Mouse (Mus musculus) midbrain, embryonic 12.5 days (tissue): ENCODE data around the gene Dexi. TPM values are rescaled to one million over a fixed set of nuclear protein-coding genes. Genes with fewer than 3 reads are reported as not detected.
A peak's percentile ranks its signal among the peaks of the same experiment; 100 is the strongest.

Experiments used
- ATAC-seq: fragments of 200-750 bp; cut with Nextera tagmentation; 2 replicates; pipeline ENCODE4 v1.8.0; 2017; ENCODE audit warnings: low read depth, moderate TSS enrichment, moderate library complexity; ENCODE audit not compliant: low FRiP score
- H3K27ac ChIP-seq: fragments of 300-500 bp; sonication (generic); replicated peaks from 2 replicates; pipeline ENCODE4 v1.5.1; 2016; ENCODE audit warnings: mild to moderate bottlenecking
- H3K27me3 ChIP-seq: fragments of 300-500 bp; sonication (generic); 2 replicates; pipeline ENCODE4 v1.6.1; 2016; ENCODE audit warnings: mild to moderate bottlenecking
- H3K36me3 ChIP-seq: fragments of 300-500 bp; sonication (generic); 2 replicates; pipeline ENCODE4 v1.6.1; 2016
- H3K4me1 ChIP-seq: fragments of 300-500 bp; sonication (generic); 2 replicates; pipeline ENCODE4 v1.6.1; 2016
- H3K4me2 ChIP-seq: fragments of 300-500 bp; sonication (generic); replicated peaks from 2 replicates; pipeline ENCODE4 v1.6.1; 2016; ENCODE audit warnings: mild to moderate bottlenecking, moderate library complexity
- H3K4me3 ChIP-seq: fragments of 300-500 bp; sonication (generic); 2 replicates; pipeline ENCODE4 v1.5.1; 2016; ENCODE audit warnings: mild to moderate bottlenecking
- H3K9ac ChIP-seq: fragments of 300-500 bp; sonication (generic); replicated peaks from 2 replicates; pipeline ENCODE4 v1.6.1; 2016; ENCODE audit warnings: mild to moderate bottlenecking, moderate library complexity
- H3K9me3 ChIP-seq: fragments of 300-500 bp; sonication (generic); 2 replicates; pipeline ENCODE4 v1.6.1; 2016; ENCODE audit warnings: mild to moderate bottlenecking
- WGBS: fragments of 180-500 bp; shearing (Covaris S2); methylation state at CpG from one replicate; pipeline ENCODE4 v1.1.7; 2016; 5-methylcytosine and 5-hydroxymethylcytosine counted together
- polyA plus RNA-seq: library from polyadenylated mRNA; unstranded; fragments of >200 nt; fragmentation: Nextera tagmentation; extraction: Ambion mirVana; gene quantifications from 2 replicates; pipeline ENCODE4 v1.2.1, GENCODE M21; 2016

Gene Dexi
- 25.6 and 26.2 TPM in 2 replicates for polyA plus RNA-seq

GRCm38 (mm10) chr16:10542698-10543365, at the start of gene Dexi:
Gene Dexi, minus strand, starts transcription at chr16:10543054.
- H3K4me2 ChIP-seq = peak within 1 kb of the TSS; percentile 81
- H3K27ac ChIP-seq = peak within 1 kb of the TSS; percentile 87
- H3K9me3 ChIP-seq = no peaks in the 10 kb centered on the region
- peak within 1 kb of the TSS; percentile 92 for H3K4me3 ChIP-seq
- peaks cover 47% of the 10 kb centered on the region for H3K4me1 ChIP-seq
- no peaks in the 10 kb centered on the region for H3K36me3 ChIP-seq
- ATAC-seq = peak; percentile 94
- H3K9ac ChIP-seq = peak within 1 kb of the TSS; percentile 91
- WGBS = under 1% methylated on average over 32 of the region's 61 CpGs
- no peaks in the 10 kb centered on the region for H3K27me3 ChIP-seq

GRCm38 (mm10) chr16:10586546-10586945, 43.7 kb upstream of the Dexi start:
- Histone ChIP-seq H3K27me3 (no peaks in the 10 kb centered on the region), H3K4me3 (no peak overlapping the region), H3K36me3 (peaks cover 21% of the 10 kb centered on the region), H3K9ac (no peak overlapping the region), H3K27ac (no peak overlapping the region), H3K4me2 (no peak overlapping the region), H3K9me3 (no peaks in the 10 kb centered on the region), H3K4me1 (no peaks in the 10 kb centered on the region)
- 90% methylated on average over 3 of the region's 3 CpGs for WGBS
- ATAC-seq = no peak

GRCm38 (mm10) chr16:10585165-10585564, 42.3 kb upstream of the Dexi start:
- peaks cover 34% of the 10 kb centered on the region for H3K36me3 ChIP-seq
- ATAC-seq = no peak
- H3K9ac ChIP-seq = no peak overlapping the region
- WGBS = 87% methylated on average over 1 of the region's 1 CpGs
- no peaks in the 10 kb centered on the region for H3K27me3 ChIP-seq
- no peak overlapping the region for H3K4me3 ChIP-seq
- no peaks in the 10 kb centered on the region for H3K9me3 ChIP-seq
- no peaks in the 10 kb centered on the region for H3K4me1 ChIP-seq
- no peak overlapping the region for H3K4me2 ChIP-seq
- H3K27ac ChIP-seq = no peak overlapping the region

GRCm38 (mm10) chr16:10581234-10581898, 38.5 kb upstream of the Dexi start:
- no peaks in the 10 kb centered on the region for H3K4me1 ChIP-seq
- ATAC-seq = no peak
- 90% methylated on average over 2 of the region's 2 CpGs for WGBS
- H3K27ac ChIP-seq = no peak overlapping the region
- no peak overlapping the region for H3K9ac ChIP-seq
- H3K4me3 ChIP-seq = no peak overlapping the region
- peaks cover 55% of the 10 kb centered on the region for H3K36me3 ChIP-seq
- no peaks in the 10 kb centered on the region for H3K9me3 ChIP-seq
- no peak overlapping the region for H3K4me2 ChIP-seq
- no peaks in the 10 kb centered on the region for H3K27me3 ChIP-seq

GRCm38 (mm10) chr16:10578376-10578775, 35.5 kb upstream of the Dexi start:
- H3K4me3 ChIP-seq = no peak overlapping the region
- no peak for ATAC-seq
- no peaks in the 10 kb centered on the region for H3K27me3 ChIP-seq
- H3K9ac ChIP-seq = no peak overlapping the region
- peaks cover 77% of the 10 kb centered on the region for H3K36me3 ChIP-seq
- no peak overlapping the region for H3K4me2 ChIP-seq
- H3K27ac ChIP-seq = no peak overlapping the region
- WGBS = 78% methylated on average over 1 of the region's 1 CpGs
- no peaks in the 10 kb centered on the region for H3K4me1 ChIP-seq
- no peaks in the 10 kb centered on the region for H3K9me3 ChIP-seq

- WGBS = 83% methylated on average over 5 of the region's 5 CpGs
- no peak for ATAC-seq
- H3K4me2 ChIP-seq = no peak overlapping the region
- no peak overlapping the region for H3K4me3 ChIP-seq
- H3K27ac ChIP-seq = no peak overlapping the region
- H3K9ac ChIP-seq = no peak overlapping the region
- no peaks in the 10 kb centered on the region for H3K4me1 ChIP-seq
- peaks cover 76% of the 10 kb centered on the region for H3K36me3 ChIP-seq
- H3K9me3 ChIP-seq = no peaks in the 10 kb centered on the region
- H3K27me3 ChIP-seq = no peaks in the 10 kb centered on the region
These were observed 34.7 kb upstream of the Dexi start for GRCm38 (mm10) chr16:10577548-10577947.

GRCm38 (mm10) chr16:10575915-10576314, 33.1 kb upstream of the Dexi start:
- 85% methylated on average over 4 of the region's 4 CpGs for WGBS
- H3K36me3 ChIP-seq = peaks cover 73% of the 10 kb centered on the region

GRCm38 (mm10) chr16:10574936-10575335, 32.1 kb upstream of the Dexi start:
- Histone ChIP-seq H3K4me2 (no peak overlapping the region), H3K9me3 (no peaks in the 10 kb centered on the region), H3K27me3 (no peaks in the 10 kb centered on the region), H3K4me3 (no peak overlapping the region), H3K27ac (no peak overlapping the region), H3K36me3 (peaks cover 68% of the 10 kb centered on the region), H3K9ac (no peak overlapping the region), H3K4me1 (no peaks in the 10 kb centered on the region)
- ATAC-seq = no peak
- 81% methylated on average over 2 of the region's 2 CpGs for WGBS

More at GRCm38 (mm10) chr16:10575915-10576314, 33.1 kb upstream of the Dexi start:
- Histone ChIP-seq H3K4me2 (no peak overlapping the region), H3K4me1 (no peaks in the 10 kb centered on the region), H3K4me3 (no peak overlapping the region), H3K27me3 (no peaks in the 10 kb centered on the region), H3K9me3 (no peaks in the 10 kb centered on the region), H3K9ac (no peak overlapping the region), H3K27ac (no peak overlapping the region)
- no peak for ATAC-seq

GRCm38 (mm10) chr16:10571820-10572219, 29.0 kb upstream of the Dexi start:
- Histone ChIP-seq H3K4me1 (no peaks in the 10 kb centered on the region), H3K9ac (no peak overlapping the region), H3K27me3 (no peaks in the 10 kb centered on the region), H3K4me3 (no peak overlapping the region), H3K4me2 (no peak overlapping the region), H3K27ac (no peak overlapping the region), H3K9me3 (no peaks in the 10 kb centered on the region), H3K36me3 (peaks cover 53% of the 10 kb centered on the region)
- no peak for ATAC-seq
- 58% methylated on average over 2 of the region's 2 CpGs for WGBS

GRCm38 (mm10) chr16:10570708-10571107, 27.9 kb upstream of the Dexi start:
- Histone ChIP-seq H3K4me1 (no peaks in the 10 kb centered on the region), H3K27me3 (no peaks in the 10 kb centered on the region), H3K36me3 (peaks cover 42% of the 10 kb centered on the region), H3K4me2 (no peak overlapping the region), H3K9me3 (no peaks in the 10 kb centered on the region), H3K4me3 (no peak overlapping the region), H3K9ac (no peak overlapping the region), H3K27ac (no peak overlapping the region)
- ATAC-seq = no peak
- WGBS = 76% methylated on average over 1 of the region's 1 CpGs

- no peaks in the 10 kb centered on the region for H3K9me3 ChIP-seq
- no peak overlapping the region for H3K4me2 ChIP-seq
- WGBS = 88% methylated on average over 5 of the region's 5 CpGs
- H3K4me1 ChIP-seq = no peaks in the 10 kb centered on the region
- ATAC-seq = no peak
- H3K27ac ChIP-seq = no peak overlapping the region
- H3K36me3 ChIP-seq = peaks cover 37% of the 10 kb centered on the region
- H3K27me3 ChIP-seq = no peaks in the 10 kb centered on the region
- H3K4me3 ChIP-seq = no peak overlapping the region
- no peak overlapping the region for H3K9ac ChIP-seq
These were observed 27.0 kb upstream of the Dexi start for GRCm38 (mm10) chr16:10569809-10570395.

- H3K4me2 ChIP-seq = no peak overlapping the region
- no peak overlapping the region for H3K4me3 ChIP-seq
- 92% methylated on average over 4 of the region's 4 CpGs for WGBS
- no peak overlapping the region for H3K9ac ChIP-seq
- no peaks in the 10 kb centered on the region for H3K27me3 ChIP-seq
- H3K9me3 ChIP-seq = no peaks in the 10 kb centered on the region
- no peak overlapping the region for H3K27ac ChIP-seq
- H3K4me1 ChIP-seq = no peaks in the 10 kb centered on the region
- ATAC-seq = no peak
- peaks cover 32% of the 10 kb centered on the region for H3K36me3 ChIP-seq
These were observed 24.3 kb upstream of the Dexi start for GRCm38 (mm10) chr16:10567153-10567552.
